Mouse (Mus musculus) neural tube, embryonic 11.5 days (tissue): Measurements from ENCODE around the gene Duox2. TPM values are rescaled to one million over a fixed set of nuclear protein-coding genes. Genes with fewer than 3 reads are reported as not detected.

Source experiments
- ATAC-seq: fragments of 200-750 bp; cut with Nextera tagmentation; 2 replicates; pipeline ENCODE4 v1.8.0; 2017; ENCODE audit warnings: moderate number of reproducible peaks, mild to moderate bottlenecking, moderate TSS enrichment, moderate library complexity; ENCODE audit not compliant: insufficient read depth, low FRiP score, low TSS enrichment
- DNase-seq: peaks from one replicate; pipeline ENCODE4 v3.0.0-alpha.2; 2015; ENCODE audit warnings: low spot score
- H3K27ac ChIP-seq: fragments of 300-500 bp; sonication (generic); 2 replicates; pipeline ENCODE4 v1.5.1; 2014; ENCODE audit warnings: low read depth, mild to moderate bottlenecking, low read length
- H3K27me3 ChIP-seq: fragments of 300-500 bp; sonication (generic); 2 replicates; pipeline ENCODE4 v1.6.1; 2014; ENCODE audit warnings: mild to moderate bottlenecking, low read length, mixed read lengths; ENCODE audit not compliant: control insufficient read depth, insufficient read depth
- H3K36me3 ChIP-seq: fragments of 300-500 bp; sonication (generic); 2 replicates; pipeline ENCODE4 v1.6.1; 2014; ENCODE audit warnings: mild to moderate bottlenecking, low read length, moderate library complexity, mixed read lengths; ENCODE audit not compliant: control insufficient read depth, insufficient read depth
- H3K4me1 ChIP-seq: fragments of 300-500 bp; sonication (generic); 2 replicates; pipeline ENCODE4 v1.6.1; 2014; ENCODE audit warnings: low read length, mixed read lengths; ENCODE audit not compliant: control insufficient read depth, insufficient read depth
- H3K4me2 ChIP-seq: fragments of 300-500 bp; sonication (generic); 2 replicates; pipeline ENCODE4 v1.6.1; 2014; ENCODE audit warnings: low read depth, mild to moderate bottlenecking, moderate library complexity
- H3K4me3 ChIP-seq: fragments of 300-500 bp; sonication (generic); 2 replicates; pipeline ENCODE4 v1.5.1; 2014; ENCODE audit warnings: low read depth, low read length
- H3K9ac ChIP-seq: fragments of 300-500 bp; sonication (generic); 2 replicates; pipeline ENCODE4 v1.6.1; 2014; ENCODE audit warnings: mild to moderate bottlenecking, low read length
- H3K9me3 ChIP-seq: fragments of 300-500 bp; sonication (generic); 2 replicates; pipeline ENCODE4 v1.6.1; 2016; ENCODE audit warnings: low read length; ENCODE audit not compliant: control insufficient read depth
- WGBS: fragments of 180-500 bp; shearing (Covaris S2); extraction: QIAGEN DNeasy Blood & Tissue Kit; methylation state at CpG from one replicate; pipeline ENCODE4 v1.1.7; 2014; 5-methylcytosine and 5-hydroxymethylcytosine counted together
- polyA plus RNA-seq: library from polyadenylated mRNA; unstranded; fragments of >200 nt; fragmentation: Nextera tagmentation; extraction: Ambion mirVana; gene quantifications from 2 replicates; pipeline ENCODE4 v1.2.1, GENCODE M21; 2014

Duox2 gene
- polyA plus RNA-seq, 1 experiment from 2014 or later = 0.04 TPM

GRCm38 (mm10) chr2:122298596-122299490, 594 bp upstream of the Duox2 start, which contains the start of gene Duoxa2:
Duoxa2 (plus strand) TSS chr2:122298900.
- Histone ChIP-seq H3K27me3 (peaks cover 78% of the 10 kb centered on the region), H3K9me3 (no peaks in the 10 kb centered on the region), H3K4me1 (peaks cover 7% of the 10 kb centered on the region), H3K27ac (no peak within 1 kb of the TSS), H3K36me3 (no peaks in the 10 kb centered on the region), H3K4me3 (peak within 1 kb of the TSS; percentile 9; the same call in 1 of the 2 replicates), H3K9ac (no peak within 1 kb of the TSS), H3K4me2 (peak within 1 kb of the TSS; percentile 21)
- ATAC-seq = no peak
- under 1% methylated on average over 43 of the region's 43 CpGs for WGBS
- peak; percentile 49 for DNase-seq

DNA sequence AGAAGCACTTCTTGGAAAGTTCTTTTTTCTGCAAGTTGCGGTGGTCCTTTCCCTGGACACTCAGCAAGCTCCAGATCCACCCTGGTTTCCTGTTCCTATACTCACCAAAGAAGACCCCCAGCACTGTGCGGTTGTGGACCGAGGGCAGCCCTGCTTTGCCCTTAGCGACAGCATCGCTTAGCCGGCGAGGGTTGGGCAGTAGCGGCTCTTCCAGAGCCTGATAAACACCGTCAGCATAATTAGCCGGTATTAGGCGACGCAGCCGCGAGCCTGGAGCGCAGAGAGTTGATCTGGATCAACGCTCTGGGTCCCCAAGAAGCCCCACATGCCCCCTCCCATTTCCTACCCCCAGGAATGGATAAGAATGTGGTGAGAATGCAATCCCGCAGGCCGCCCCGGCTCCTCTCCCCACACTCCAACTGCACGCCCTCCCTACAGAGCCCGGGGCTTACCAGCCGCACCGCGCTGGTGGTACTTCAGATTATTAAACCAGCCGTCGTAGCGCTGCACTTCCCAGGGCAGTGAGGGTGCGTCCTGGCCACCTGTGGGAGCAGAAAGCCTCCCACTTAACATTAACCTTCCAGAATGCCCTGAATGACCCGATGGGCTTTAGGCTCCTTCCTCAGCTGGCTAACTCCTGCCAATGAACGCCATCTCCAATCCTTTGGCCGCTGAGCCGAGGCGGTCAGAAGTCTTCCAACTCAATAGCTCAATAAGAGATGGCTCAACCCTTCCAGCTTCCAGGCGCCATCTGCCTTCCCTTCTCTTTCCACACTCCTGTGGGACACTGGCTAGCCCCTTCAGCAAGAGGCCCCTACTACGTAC, 766 bp downstream of the Duox2 start:
- WGBS = under 1% methylated on average over 35 of the region's 35 CpGs
- Histone ChIP-seq H3K27ac (no peak overlapping the region), H3K4me3 (peak overlapping the region; percentile 1; the same call in 1 of the 2 replicates), H3K4me2 (peak overlapping the region; percentile 15), H3K36me3 (no peaks in the 10 kb centered on the region), H3K9ac (0 out of 2 replicates have a peak overlapping the region, but pooled peaks have one; percentile 14), H3K9me3 (no peaks in the 10 kb centered on the region), H3K27me3 (peaks cover 76% of the 10 kb centered on the region), H3K4me1 (peaks cover 7% of the 10 kb centered on the region)
- no peak for ATAC-seq
- DNase-seq = peak; percentile 61

GRCm38 (mm10) chr2:122294916-122295315, 3.3 kb downstream of the Duox2 start:
- DNase-seq = no peak
- H3K4me1 ChIP-seq = peaks cover 7% of the 10 kb centered on the region
- H3K9me3 ChIP-seq = no peaks in the 10 kb centered on the region
- no peak overlapping the region for H3K27ac ChIP-seq
- H3K36me3 ChIP-seq = no peaks in the 10 kb centered on the region
- H3K27me3 ChIP-seq = peaks cover 51% of the 10 kb centered on the region
- H3K4me3 ChIP-seq = no peak overlapping the region
- WGBS = 5% methylated on average over 7 of the region's 7 CpGs
- no peak overlapping the region for H3K4me2 ChIP-seq
- no peak for ATAC-seq
- H3K9ac ChIP-seq = no peak overlapping the region

GRCm38 (mm10) chr2:122286137-122286536, 12.1 kb downstream of the Duox2 start:
- Histone ChIP-seq H3K27me3 (no peaks in the 10 kb centered on the region), H3K9ac (no peak overlapping the region), H3K9me3 (no peaks in the 10 kb centered on the region), H3K36me3 (no peaks in the 10 kb centered on the region), H3K27ac (no peak overlapping the region), H3K4me3 (no peak overlapping the region), H3K4me2 (no peak overlapping the region), H3K4me1 (no peaks in the 10 kb centered on the region)
- WGBS = 64% methylated on average over 7 of the region's 7 CpGs
- ATAC-seq (no peak), DNase-seq (no peak)

DNA sequence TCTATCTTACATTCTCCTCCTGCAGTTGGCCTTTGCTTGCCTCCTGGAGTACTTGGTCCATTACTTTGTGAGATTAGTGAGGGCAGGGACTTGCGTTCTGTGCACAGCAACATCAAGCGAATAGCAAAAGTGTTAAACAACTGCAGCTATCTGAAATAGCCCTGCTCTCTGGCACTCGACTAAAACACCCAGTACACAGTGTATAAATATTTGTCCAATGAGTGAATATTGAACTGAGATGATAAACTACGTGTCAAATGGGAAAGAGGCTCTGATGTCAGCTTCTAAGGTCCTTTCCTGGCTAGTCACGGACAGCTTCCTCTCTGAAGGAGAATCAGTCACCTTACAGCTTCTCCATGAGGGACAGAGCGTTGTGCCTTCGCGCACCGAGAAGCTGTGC, 14.2 kb downstream of the Duox2 start:
- WGBS = 84% methylated on average over 9 of the region's 9 CpGs
- DNase-seq (no peak), ATAC-seq (no peak)
- Histone ChIP-seq H3K9me3 (no peaks in the 10 kb centered on the region), H3K27ac (no peak overlapping the region), H3K9ac (no peak overlapping the region), H3K27me3 (no peaks in the 10 kb centered on the region), H3K4me3 (no peak overlapping the region), H3K4me2 (no peak overlapping the region), H3K36me3 (no peaks in the 10 kb centered on the region), H3K4me1 (no peaks in the 10 kb centered on the region)

DNA sequence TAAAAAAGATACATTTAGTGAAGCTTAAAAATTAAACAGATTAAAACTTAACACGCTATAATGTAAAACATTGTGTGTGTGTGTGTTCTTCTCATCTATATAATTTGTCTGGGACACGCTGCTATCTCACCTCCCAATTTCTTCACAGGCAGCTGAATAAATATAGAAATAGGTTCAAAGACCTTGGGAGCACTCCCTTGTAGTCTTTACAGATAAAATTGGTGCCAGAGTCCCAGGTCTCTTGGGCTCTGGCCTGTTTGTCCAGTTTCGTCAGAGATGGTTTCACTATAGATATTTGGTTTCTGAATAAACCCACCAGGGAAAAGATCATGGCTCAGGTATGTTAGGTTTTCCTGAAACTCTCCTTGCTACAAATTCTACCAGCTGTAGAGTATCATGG, 19.5 kb downstream of the Duox2 start:
- no peak overlapping the region for H3K27ac ChIP-seq
- H3K9ac ChIP-seq = no peak overlapping the region
- H3K4me3 ChIP-seq = no peak overlapping the region
- no peaks in the 10 kb centered on the region for H3K9me3 ChIP-seq
- no peaks in the 10 kb centered on the region for H3K27me3 ChIP-seq
- no peak overlapping the region for H3K4me2 ChIP-seq
- no peak for DNase-seq
- WGBS = 85% methylated on average over 3 of the region's 3 CpGs
- no peaks in the 10 kb centered on the region for H3K4me1 ChIP-seq
- no peak for ATAC-seq
- no peaks in the 10 kb centered on the region for H3K36me3 ChIP-seq

- Histone ChIP-seq H3K4me3 (no peak overlapping the region), H3K27ac (no peak overlapping the region), H3K4me1 (no peaks in the 10 kb centered on the region; the same call in 1 of the 2 replicates), H3K4me2 (no peak overlapping the region), H3K9ac (no peak overlapping the region), H3K9me3 (no peaks in the 10 kb centered on the region), H3K36me3 (no peaks in the 10 kb centered on the region), H3K27me3 (no peaks in the 10 kb centered on the region)
- 88% methylated on average over 7 of the region's 7 CpGs for WGBS
- DNase-seq (no peak), ATAC-seq (no peak)
Observed at GRCm38 (mm10) chr2:122266407-122267193, 31.6 kb downstream of the Duox2 start.

GRCm38 (mm10) chr2:122264690-122265089, 33.6 kb downstream of the Duox2 start:
- Histone ChIP-seq H3K4me3 (no peak overlapping the region), H3K27me3 (no peaks in the 10 kb centered on the region), H3K27ac (no peak overlapping the region), H3K4me2 (no peak overlapping the region), H3K4me1 (no peaks in the 10 kb centered on the region; the same call in 1 of the 2 replicates), H3K36me3 (no peaks in the 10 kb centered on the region), H3K9me3 (no peaks in the 10 kb centered on the region), H3K9ac (no peak overlapping the region)
- ATAC-seq (peak; percentile 41; the same call in 1 of the 2 replicates), DNase-seq (peak; percentile 26)
- 68% methylated on average over 3 of the region's 3 CpGs for WGBS
